Mouse (Mus musculus) urinary bladder, postnatal 25 days (tissue): ENCODE results near the gene Neurod1.
A peak's percentile ranks its signal among the peaks of the same experiment; 100 is the strongest.

ENCODE experiments used
- DNase-seq: peaks from one replicate; pipeline ENCODE4 v3.0.0; 2022; ENCODE audit warnings: low spot score

The Neurod1 gene

DNA sequence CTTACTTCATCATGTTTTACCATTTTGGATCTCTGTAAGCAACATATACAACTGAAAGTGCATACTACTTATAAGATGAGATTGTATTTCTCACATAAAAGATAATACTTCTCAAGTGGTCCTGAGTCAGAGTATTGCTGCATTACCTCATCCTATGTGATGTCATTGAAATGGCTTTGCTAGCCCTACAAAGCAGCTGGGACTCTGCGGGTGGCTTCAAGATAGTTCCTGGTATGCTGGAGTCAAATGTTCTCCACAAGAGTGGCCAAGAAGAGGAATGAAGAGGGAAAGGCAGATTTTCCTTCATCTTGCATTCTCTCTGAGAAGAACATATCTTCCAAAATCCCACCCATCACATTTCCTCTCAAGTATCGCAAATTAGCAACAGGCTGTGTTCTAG is 13.2 kb downstream of the Neurod1 start:
- DNase-seq = no peak

DNA sequence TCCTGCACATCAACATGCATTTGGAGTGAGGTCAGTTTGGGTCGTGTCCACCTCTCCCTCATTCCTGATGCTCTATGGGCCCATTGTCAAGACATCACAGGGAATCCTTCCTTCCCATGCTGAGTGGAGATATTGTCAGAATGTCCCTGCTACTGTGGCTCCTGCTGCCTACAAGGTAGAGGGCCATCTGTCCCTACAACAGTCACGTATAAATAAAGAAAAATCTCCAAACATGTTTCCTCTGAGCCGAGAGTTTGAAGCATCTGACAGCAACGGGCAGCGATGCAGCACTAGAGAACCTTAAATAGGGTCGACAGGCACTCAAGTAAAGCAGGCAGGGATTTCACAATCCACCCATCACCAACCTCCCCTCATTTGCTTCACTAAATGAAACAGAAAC is 13.6 kb downstream of the Neurod1 start:
- no peak for DNase-seq

DNA sequence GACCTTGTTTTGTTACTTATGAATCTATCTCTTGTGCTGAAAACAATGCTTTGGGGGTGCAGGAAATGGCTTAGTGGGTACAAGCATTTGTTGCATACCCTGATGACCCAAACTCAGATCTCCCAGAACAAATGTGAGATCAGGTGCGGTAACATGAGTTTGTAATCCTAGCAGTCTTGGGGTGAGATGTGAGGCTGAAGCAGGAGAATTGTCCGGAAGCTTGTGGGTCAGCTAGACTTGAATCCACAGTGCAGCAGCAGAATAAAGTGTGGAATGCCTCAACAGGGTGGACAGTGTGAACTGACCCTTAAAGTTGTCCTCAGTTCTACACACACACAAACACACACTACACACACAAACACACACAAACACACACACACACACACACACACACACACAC is 14.3 kb downstream of the Neurod1 start:
- DNase-seq = no peak

DNA sequence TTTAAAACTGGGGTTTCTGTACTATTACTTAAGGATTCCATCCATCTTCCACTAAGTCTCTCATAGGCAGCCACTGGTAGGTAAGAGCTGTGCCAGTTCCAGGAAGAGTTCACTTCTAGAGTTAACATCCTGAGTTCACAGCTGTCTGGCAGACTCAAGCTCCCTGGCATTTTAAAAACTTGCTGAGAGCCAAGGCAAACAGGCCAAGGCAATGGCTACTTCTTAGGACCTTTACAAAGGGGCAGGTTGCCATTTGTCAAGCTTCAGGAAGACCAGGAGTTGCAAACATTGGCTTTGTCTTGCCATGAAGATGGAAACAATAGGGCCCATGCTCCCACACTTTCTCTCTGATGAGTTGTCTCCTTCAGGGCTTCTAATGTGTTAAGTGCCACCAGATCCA is 26.5 kb downstream of the Neurod1 start:
- DNase-seq = no peak

DNA sequence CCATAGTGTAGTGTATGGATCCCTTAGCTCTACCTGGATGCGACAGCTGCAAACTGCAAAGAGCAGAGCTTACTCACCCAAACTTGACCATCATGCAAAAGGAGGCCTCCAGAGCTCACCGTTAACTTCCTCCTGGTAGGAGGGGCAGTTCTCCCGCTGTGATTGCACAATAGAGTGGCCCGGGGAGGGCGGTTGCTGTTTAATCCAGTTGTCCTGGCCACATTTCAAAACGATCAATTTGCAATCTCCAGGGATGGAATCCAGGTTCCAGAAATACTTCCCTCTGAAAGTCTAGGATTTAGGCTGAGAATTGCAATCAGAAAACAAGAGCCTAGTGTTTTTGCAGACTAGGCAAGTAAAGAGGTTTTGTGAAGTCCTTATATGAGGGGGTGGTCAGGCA is 26.9 kb downstream of the Neurod1 start:
- peak; percentile 11 for DNase-seq

DNA sequence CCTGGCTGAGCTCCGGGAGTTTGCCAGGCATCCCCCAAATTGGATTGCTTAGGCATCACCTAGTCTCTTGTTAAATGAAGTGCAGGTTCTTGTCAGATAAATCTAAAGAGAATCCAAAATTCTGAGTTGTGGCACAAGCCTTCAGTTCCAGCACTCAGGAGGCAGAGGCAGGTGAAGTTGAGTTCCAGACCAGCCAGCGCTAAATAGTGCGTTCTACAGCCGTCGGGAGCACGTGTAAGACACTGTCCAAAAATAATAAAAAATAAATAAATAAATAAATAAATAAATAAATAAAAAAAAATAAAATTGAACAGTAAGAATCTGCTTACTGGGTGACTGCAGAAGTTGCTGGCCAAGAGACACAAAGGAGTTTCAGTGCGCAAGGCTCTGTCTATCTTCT is 27.4 kb downstream of the Neurod1 start:
- no peak for DNase-seq

DNA sequence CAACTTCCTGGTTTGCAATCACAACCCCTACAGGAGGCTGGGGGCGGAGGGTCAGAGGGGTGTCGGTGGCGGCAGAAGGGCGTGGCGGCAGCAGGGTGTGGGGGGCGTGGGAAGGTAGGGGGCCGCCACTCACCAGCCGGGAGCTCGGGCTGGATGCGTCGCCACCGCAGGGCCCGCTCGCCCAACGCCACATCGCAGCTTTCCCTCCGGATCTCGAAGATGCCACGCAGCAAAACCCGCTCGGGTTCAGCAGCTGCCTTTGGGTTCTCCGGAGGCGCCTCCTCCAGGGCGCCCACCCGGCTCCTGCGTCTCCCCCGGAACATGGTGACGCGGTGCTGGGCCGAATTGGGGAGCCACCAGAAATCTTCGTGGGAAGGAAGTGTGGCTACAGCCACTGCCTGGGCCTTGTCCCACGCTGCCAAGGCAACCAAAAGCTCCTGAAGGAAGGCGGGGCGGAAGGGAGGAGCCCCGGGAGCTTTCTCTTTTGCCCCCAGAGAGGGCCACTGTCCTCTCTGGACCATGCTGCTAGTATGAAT is 27.9 kb downstream of the Neurod1 start:
- DNase-seq = no peak

DNA sequence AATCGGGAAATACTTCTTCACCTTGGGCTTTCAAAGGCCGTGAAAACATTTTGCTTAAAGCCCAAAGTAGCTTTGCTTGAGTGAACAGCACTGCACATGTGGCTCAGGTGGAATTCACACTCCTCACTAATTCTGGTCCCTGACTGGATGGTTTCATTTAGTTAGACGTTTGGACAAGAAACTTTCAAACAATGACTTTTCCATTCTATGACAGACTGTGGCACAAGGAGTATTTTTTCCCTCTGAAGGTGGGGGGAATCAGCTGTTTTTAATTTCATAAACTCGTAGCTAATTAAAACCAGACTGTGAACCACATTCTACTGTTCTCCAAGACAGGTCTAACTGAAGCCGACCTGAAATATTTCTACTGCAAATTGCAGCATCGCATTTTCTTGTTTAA is 28.5 kb downstream of the Neurod1 start:
- no peak for DNase-seq

DNA sequence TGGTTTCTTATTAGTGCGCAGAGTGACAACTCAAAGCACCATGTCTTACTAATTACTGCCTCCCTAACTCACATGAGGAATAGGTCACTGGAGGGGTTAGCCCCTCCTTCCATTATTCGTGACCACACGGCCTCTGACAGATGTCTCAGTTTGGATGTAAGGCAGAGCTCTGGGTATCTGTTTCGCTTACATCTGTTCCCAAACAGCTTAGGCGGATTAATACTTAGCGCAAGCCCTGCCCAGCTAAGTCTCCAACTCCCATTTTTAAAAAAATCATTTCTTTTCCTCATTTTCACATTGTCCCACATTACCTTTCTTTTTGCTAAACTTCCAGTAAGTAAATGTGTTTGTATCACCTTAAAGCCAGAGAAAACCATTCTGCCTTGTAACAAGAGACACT is 34.9 kb downstream of the Neurod1 start:
- no peak for DNase-seq

DNA sequence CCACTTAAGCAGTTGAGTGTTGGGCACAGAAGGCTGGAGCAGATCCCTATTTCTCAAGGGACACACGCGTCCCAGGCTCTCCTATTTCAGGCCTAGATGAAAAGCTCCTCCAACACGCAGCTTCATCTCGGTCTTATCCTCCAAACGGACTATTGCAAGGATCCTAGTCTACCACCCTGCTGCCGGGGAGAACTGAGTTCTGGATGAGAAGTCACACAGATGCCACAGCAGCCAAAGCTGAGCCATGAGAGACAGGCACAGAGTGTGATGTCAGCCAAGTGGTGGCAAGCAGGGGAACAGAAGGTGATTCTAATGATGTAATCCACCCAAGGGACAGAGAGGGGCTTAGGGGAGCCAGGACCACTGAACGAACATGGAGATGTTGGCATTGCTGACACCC is 42.0 kb downstream of the Neurod1 start:
- DNase-seq = no peak

DNA sequence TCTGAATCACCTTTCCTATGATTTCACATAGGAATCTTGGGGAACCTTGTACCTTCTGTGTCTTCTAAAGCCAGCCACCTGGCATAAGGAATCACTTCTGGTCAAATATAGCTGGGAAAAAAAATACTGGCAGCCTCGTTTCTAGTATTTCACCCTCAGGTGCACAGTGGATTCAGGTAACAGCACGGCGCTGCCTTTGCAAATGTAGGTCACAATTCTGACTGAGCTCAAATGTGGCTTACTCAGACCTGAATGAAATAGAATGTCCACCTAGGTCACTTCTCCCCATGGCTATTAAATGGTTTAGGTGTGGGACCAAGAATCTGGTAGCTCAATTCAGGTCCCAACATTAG is 45.7 kb downstream of the Neurod1 start:
- no peak for DNase-seq

DNA sequence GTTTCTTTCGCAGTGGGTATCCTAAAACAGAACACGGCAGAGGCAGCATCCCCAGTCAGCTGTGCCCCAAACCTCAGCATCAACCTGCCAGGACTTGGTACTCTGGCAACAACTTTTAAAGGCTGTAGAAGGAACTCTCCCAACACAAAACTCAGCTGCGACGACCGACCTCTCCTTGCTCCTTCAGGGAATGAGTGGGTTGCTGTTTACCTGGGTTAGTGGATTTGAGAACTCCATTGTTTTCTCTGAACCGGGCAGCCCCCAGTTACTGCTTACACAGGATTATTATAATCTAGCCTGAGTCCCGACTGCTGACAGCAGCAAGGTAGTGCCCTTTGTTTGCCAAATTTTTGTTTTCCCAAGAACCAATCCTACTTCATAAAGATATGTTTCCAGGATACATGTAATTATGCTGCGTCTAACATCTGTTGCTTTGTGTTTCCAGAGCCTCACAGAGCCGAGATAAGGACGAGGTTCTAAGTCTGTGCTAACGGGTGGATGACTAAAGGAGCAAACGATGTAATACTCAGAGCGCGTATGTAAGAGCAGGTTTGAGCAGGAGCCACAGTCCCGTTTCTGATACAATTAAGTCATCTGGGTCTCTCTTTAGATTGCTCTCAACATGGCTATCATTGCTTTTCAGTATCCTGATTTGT is 46.2 kb downstream of the Neurod1 start:
- no peak for DNase-seq

DNA sequence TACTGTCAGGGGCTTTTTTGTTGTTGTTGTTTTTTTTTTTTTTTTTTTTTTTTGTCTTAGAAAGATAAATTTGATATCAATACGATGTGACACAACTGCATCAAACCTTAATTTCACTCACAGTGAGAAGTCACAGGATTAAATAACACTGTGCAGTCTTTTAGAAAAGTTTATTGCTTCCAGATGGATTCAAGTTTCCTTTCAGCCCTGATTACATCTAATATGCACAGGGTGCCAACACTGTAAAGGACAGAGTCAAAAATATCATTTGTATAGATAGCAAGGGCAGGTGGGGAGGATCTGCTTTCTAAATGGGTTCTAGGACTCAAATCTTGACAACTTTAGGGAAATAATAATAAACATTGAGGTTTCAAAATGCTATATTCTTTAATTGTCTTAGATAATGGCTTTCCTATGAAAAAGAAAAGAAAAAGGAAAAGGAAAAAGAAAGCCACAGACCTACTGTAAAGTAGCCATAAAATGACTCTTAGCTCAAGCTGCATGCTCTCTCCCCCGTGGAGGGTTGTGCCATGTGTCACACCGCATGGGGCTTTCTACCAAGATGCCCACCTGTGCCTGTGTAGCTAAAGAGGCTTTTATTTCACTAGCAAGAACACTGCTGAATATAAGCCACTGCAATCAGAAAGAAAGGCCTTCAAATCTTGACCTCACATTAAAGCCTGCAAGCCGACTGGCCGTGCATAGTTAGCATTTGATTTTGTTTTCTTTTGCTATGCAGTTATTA is 50.7 kb downstream of the Neurod1 start:
- DNase-seq = no peak
